Mouse (Mus musculus) embryonic facial prominence, embryonic 11.5 days (tissue): ENCODE measurements around the gene Ass1. TPM values are rescaled to one million over a fixed set of nuclear protein-coding genes. Genes with fewer than 3 reads are reported as not detected.

ENCODE experiments used
- polyA plus RNA-seq: library from polyadenylated mRNA; unstranded; fragments of >200 nt; fragmentation: Nextera tagmentation; extraction: Ambion mirVana; gene quantifications from 2 replicates; pipeline ENCODE4 v1.2.1, GENCODE M21; 2014

Gene Ass1
- polyA plus RNA-seq, 1 experiment from 2014 or later = 11.2 TPM

Other genes with a start within 250 kb of the Ass1 start
- gene Ncs1, start 224.4 kb upstream of the Ass1 start, polyA plus RNA-seq = 59.5 and 60.3 TPM in 2 replicates
- 0.10 TPM in 1 of 2 replicates, not detected in the other for gene Hmcn2, start 155.8 kb upstream of the Ass1 start, polyA plus RNA-seq
- gene Fubp3, start 102.4 kb downstream of the Ass1 start, polyA plus RNA-seq = 89.2 and 107 TPM in 2 replicates
- 4.5 and 6.2 TPM in 2 replicates for gene Prdm12, start 169.8 kb downstream of the Ass1 start, polyA plus RNA-seq
- gene Exosc2, start 200.5 kb downstream of the Ass1 start, polyA plus RNA-seq = 77.3 and 82.1 TPM in 2 replicates
- 39.5 and 41.2 TPM in 2 replicates for gene Abl1, start 218.2 kb downstream of the Ass1 start, polyA plus RNA-seq